Mouse (Mus musculus) testis, adult 2 months (tissue): Measurements from ENCODE around the gene CK137956.

Experiments used
- CTCF ChIP-seq: fragments of 200-500 bp; IDR thresholded peaks from 2 replicates; pipeline ENCODE4 v1.5.1; 2012; ENCODE audit warnings: low read depth, mild to moderate bottlenecking, inconsistent platforms, low read length, moderate library complexity; ENCODE audit not compliant: control insufficient read depth, insufficient read depth, insufficient replicate concordance
- POLR2A ChIP-seq: fragments of 200-500 bp; IDR thresholded peaks from 2 replicates; pipeline ENCODE4 v1.6.1; 2012; ENCODE audit warnings: low read depth, mild to moderate bottlenecking, inconsistent platforms, low read length, moderate library complexity; ENCODE audit not compliant: control insufficient read depth

- TF ChIP-seq POLR2A: no peak
- TF ChIP-seq CTCF: no peak
Observed at GRCm38 (mm10) chr4:127987784-127988455, 17.2 kb upstream of the CK137956 start, which contains the start of gene Csmd2.
